Mouse (Mus musculus) midbrain, embryonic 10.5 days (tissue): Measurements from ENCODE around the gene Zmynd15. TPM values are rescaled to one million over a fixed set of nuclear protein-coding genes. Genes with fewer than 3 reads are reported as not detected.

Experiments
- DNase-seq: peaks from one replicate; pipeline ENCODE4 v3.0.0-alpha.2; 2017; ENCODE audit warnings: low spot score
- H3K27ac ChIP-seq: fragments of 300-500 bp; sonication (generic); replicated peaks from 2 replicates; pipeline ENCODE4 v1.5.1; 2016; ENCODE audit warnings: mild to moderate bottlenecking
- H3K27me3 ChIP-seq: fragments of 300-500 bp; sonication (generic); 2 replicates; pipeline ENCODE4 v1.6.1; 2016; ENCODE audit warnings: low read depth, mild to moderate bottlenecking; ENCODE audit not compliant: poor library complexity, severe bottlenecking
- H3K36me3 ChIP-seq: fragments of 300-500 bp; sonication (generic); 2 replicates; pipeline ENCODE4 v1.6.1; 2016; ENCODE audit warnings: mild to moderate bottlenecking, moderate library complexity
- H3K4me1 ChIP-seq: fragments of 300-500 bp; sonication (generic); 2 replicates; pipeline ENCODE4 v1.6.1; 2016
- H3K4me3 ChIP-seq: fragments of 300-500 bp; sonication (generic); 2 replicates; pipeline ENCODE4 v1.5.1; 2016; ENCODE audit warnings: mild to moderate bottlenecking, moderate library complexity
- H3K9me3 ChIP-seq: fragments of 300-500 bp; sonication (generic); replicated peaks from 2 replicates; pipeline ENCODE4 v1.6.1; 2016; ENCODE audit warnings: mild to moderate bottlenecking
- WGBS: fragments of 180-500 bp; shearing (Covaris S2); methylation state at CpG from one replicate; pipeline ENCODE4 v1.1.7; 2016; 5-methylcytosine and 5-hydroxymethylcytosine counted together
- polyA plus RNA-seq: library from polyadenylated mRNA; unstranded; fragments of >200 nt; fragmentation: Nextera tagmentation; extraction: Ambion mirVana; gene quantifications from 2 replicates; pipeline ENCODE4 v1.2.1, GENCODE M21; 2016

Zmynd15 gene
- polyA plus RNA-seq, 1 experiment from 2014 or later: 0.14 TPM

- WGBS: 83% methylated on average over 3 of the region's 3 CpGs
- H3K4me3 ChIP-seq: no peak overlapping the region
- H3K36me3 ChIP-seq: no peaks in the 10 kb centered on the region
- H3K27me3 ChIP-seq: no peaks in the 10 kb centered on the region
- no peaks in the 10 kb centered on the region; the same call in 1 of the 2 replicates for H3K9me3 ChIP-seq
- no peaks in the 10 kb centered on the region for H3K4me1 ChIP-seq
- no peak for DNase-seq
- no peak overlapping the region for H3K27ac ChIP-seq
These were observed 29.9 kb downstream of the Zmynd15 start for GRCm38 (mm10) chr11:70489138-70489537.

- Histone ChIP-seq H3K4me1 (no peaks in the 10 kb centered on the region), H3K27ac (no peak overlapping the region), H3K36me3 (no peaks in the 10 kb centered on the region), H3K9me3 (no peaks in the 10 kb centered on the region; the same call in 1 of the 2 replicates), H3K27me3 (no peaks in the 10 kb centered on the region), H3K4me3 (no peak overlapping the region)
- DNase-seq: no peak
- WGBS: 89% methylated on average over 6 of the region's 6 CpGs
These were observed 30.5 kb downstream of the Zmynd15 start for GRCm38 (mm10) chr11:70489684-70490083.

DNA sequence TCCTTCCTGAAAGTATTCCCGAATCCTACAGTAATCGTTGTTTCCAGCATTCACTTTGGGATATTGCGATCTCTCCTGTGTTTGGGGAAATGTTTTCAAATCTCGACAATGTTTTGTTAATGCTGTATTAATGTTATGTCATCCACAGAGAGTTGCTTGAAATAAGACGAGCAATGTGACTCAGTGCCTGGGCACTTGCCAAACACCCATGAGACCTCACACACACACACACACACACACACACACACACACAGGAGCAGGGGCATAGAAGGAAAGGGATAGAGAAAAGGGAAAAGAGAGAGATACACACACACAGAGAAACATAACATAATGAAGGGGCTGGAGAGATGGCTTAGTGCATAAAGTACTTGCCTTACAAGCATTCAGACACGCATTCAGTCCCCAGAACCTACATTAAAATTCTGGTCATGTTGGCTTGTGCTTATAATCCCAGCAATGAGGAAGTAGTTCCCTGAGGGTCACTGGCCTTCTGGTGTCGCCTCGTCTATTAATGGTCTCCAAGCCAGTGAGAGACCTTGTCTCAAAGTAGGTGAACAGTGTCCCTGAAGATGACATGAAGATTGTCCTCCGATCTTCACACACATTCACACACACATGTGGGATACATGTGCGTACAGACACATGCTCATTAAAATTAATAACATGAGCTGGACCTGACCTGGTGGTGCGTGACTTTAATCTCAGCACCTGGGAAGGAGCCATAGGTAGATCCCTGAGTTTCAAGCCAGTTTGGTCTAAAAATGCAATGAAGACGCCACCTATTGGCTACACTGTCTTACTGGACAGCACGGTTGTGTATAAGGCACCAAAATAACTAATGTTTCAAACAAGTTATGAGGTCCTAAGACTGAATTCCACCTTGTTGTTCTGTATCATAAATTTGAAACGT is 40.6 kb downstream of the Zmynd15 start:
- WGBS: 77% methylated on average over 14 of the region's 14 CpGs
- Histone ChIP-seq H3K36me3 (no peaks in the 10 kb centered on the region), H3K27ac (no peak overlapping the region), H3K27me3 (peaks cover under 1% of the 10 kb centered on the region; the same call in 1 of the 2 replicates), H3K9me3 (no peaks in the 10 kb centered on the region), H3K4me1 (no peaks in the 10 kb centered on the region), H3K4me3 (no peak overlapping the region)
- no peak for DNase-seq

GRCm38 (mm10) chr11:70500476-70500812 is 41.2 kb downstream of the Zmynd15 start:
- no peak for DNase-seq
- H3K36me3 ChIP-seq: no peaks in the 10 kb centered on the region
- H3K4me1 ChIP-seq: no peaks in the 10 kb centered on the region
- H3K4me3 ChIP-seq: no peak overlapping the region
- no peaks in the 10 kb centered on the region for H3K9me3 ChIP-seq
- H3K27me3 ChIP-seq: peaks cover 6% of the 10 kb centered on the region; the same call in 1 of the 2 replicates
- 97% methylated on average over 1 of the region's 1 CpGs for WGBS
- no peak overlapping the region for H3K27ac ChIP-seq

GRCm38 (mm10) chr11:70502018-70502417 is 42.8 kb downstream of the Zmynd15 start:
- H3K27me3 ChIP-seq: peaks cover 6% of the 10 kb centered on the region; the same call in 1 of the 2 replicates
- 77% methylated on average over 3 of the region's 3 CpGs for WGBS
- H3K36me3 ChIP-seq: no peaks in the 10 kb centered on the region
- H3K27ac ChIP-seq: no peak overlapping the region
- no peaks in the 10 kb centered on the region for H3K4me1 ChIP-seq
- no peak for DNase-seq
- H3K4me3 ChIP-seq: no peak overlapping the region
- H3K9me3 ChIP-seq: no peaks in the 10 kb centered on the region

- no peaks in the 10 kb centered on the region for H3K9me3 ChIP-seq
- 79% methylated on average over 9 of the region's 9 CpGs for WGBS
- no peaks in the 10 kb centered on the region for H3K36me3 ChIP-seq
- peaks cover 16% of the 10 kb centered on the region; the same call in 1 of the 2 replicates for H3K27me3 ChIP-seq
- peaks cover 5% of the 10 kb centered on the region for H3K4me1 ChIP-seq
- H3K4me3 ChIP-seq: no peak within 1 kb of the TSS
- DNase-seq: no peak
- H3K27ac ChIP-seq: no peak within 1 kb of the TSS
These were observed 45.7 kb downstream of the Zmynd15 start, which contains the start of gene Tm4sf5 for GRCm38 (mm10) chr11:70504970-70505369. Gene Tm4sf5, plus strand, starts transcription at chr11:70505244.

DNA sequence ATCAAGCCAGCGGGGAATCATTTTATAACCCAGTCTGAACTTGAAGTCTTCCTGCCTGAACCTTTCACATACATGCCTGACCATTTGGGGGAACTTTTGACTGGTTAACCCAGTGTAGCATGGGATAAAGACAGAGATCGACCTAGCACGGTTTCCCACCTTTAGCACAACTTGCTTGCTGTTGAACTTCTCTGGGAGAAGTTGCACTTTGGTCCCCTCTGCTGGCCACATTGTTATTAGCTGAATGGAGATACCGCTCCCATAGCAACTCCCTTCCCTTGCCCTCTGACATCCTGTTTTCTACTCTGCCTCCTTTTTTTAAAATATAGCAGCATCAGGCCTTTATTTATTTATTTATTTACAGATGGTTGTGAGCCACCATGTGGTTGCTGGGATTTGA is 47.2 kb downstream of the Zmynd15 start:
- peaks cover 26% of the 10 kb centered on the region; the same call in 1 of the 2 replicates for H3K27me3 ChIP-seq
- no peak overlapping the region for H3K27ac ChIP-seq
- no peak overlapping the region for H3K4me3 ChIP-seq
- H3K9me3 ChIP-seq: no peaks in the 10 kb centered on the region
- peak; percentile 45 for DNase-seq
- H3K36me3 ChIP-seq: no peaks in the 10 kb centered on the region
- H3K4me1 ChIP-seq: peaks cover 9% of the 10 kb centered on the region
- 37% methylated on average over 4 of the region's 4 CpGs for WGBS

DNA sequence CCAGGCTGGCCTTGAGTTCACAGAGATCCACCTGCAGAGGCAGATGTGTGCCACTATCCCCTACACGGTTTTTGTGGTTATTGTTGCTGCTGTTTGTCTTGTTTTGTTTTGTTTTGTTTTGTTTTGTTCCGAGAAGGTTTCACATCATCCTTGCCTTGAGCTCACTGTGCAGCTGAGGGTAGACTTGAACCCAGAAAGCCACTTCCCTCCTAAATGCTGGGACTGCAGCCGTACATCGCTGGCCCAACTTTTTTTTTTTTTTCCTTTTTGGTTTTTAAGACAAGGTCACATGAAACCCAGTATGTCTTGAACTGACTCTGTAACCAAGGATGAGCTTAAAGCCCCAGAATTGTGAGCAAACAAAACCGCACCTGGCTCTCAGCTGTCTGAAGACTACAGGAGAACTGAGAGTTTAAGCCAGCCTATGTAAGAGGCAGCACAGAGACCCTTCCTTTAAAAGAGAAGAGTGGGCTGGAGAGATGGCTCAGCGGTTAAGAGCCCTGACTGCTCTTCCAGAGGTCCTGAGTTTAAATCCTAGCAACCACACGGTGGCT is 47.8 kb downstream of the Zmynd15 start:
- no peak overlapping the region for H3K4me3 ChIP-seq
- no peaks in the 10 kb centered on the region for H3K36me3 ChIP-seq
- peaks cover 9% of the 10 kb centered on the region for H3K4me1 ChIP-seq
- peaks cover 26% of the 10 kb centered on the region; the same call in 1 of the 2 replicates for H3K27me3 ChIP-seq
- no peak for DNase-seq
- WGBS: 79% methylated on average over 7 of the region's 7 CpGs
- no peaks in the 10 kb centered on the region for H3K9me3 ChIP-seq
- no peak overlapping the region for H3K27ac ChIP-seq

GRCm38 (mm10) chr11:70509753-70510564 is 50.7 kb downstream of the Zmynd15 start:
- Histone ChIP-seq H3K4me1 (peaks cover 19% of the 10 kb centered on the region), H3K4me3 (peak overlapping the region; percentile 29), H3K27ac (no peak overlapping the region), H3K36me3 (no peaks in the 10 kb centered on the region), H3K9me3 (no peaks in the 10 kb centered on the region), H3K27me3 (peaks cover 24% of the 10 kb centered on the region; the same call in 1 of the 2 replicates)
- DNase-seq: peak; percentile 48
- 9% methylated on average over 19 of the region's 19 CpGs for WGBS

DNA sequence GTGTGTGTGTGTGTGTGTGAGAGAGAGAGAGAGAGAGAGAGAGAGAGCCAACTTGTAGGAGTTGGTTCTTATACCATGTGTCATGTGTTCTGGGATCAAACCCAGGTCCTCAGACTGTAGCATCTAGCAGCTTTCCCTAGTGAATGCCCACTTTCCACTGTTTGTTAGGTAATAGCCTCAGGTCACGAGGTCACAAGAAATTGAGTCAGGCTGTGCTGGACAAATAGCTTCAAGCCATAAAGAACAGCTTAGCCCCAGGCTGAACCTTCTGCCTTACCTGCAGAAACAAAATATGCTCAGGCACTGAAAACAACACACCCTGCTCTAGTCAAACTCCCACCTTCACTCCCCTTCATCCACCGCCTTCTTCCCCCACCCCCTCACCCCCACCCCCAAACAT is 52.0 kb downstream of the Zmynd15 start:
- Histone ChIP-seq H3K4me1 (peaks cover 19% of the 10 kb centered on the region), H3K9me3 (no peaks in the 10 kb centered on the region), H3K36me3 (no peaks in the 10 kb centered on the region), H3K27ac (no peak overlapping the region), H3K27me3 (peaks cover 19% of the 10 kb centered on the region; the same call in 1 of the 2 replicates), H3K4me3 (no peak overlapping the region)
- 84% methylated on average over 2 of the region's 2 CpGs for WGBS
- no peak for DNase-seq

DNA sequence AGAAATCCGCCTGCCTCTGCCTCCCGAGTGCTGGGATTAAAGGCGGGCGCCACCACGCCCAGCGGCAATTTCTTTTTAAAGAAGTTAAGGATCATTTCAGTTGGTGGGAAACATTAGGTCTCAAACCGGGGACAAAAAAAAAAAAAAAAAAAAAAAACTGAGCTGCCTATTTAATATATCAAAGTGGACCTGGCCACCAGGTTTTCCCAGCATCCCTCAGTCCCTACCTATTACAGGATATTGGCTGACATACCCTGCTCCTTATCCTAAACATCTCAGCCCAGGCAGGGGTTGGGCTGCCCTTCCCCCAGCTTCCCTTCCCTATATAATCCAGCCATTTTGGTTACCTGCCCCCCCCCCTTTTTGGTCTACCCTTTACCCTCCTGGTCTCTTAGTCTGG is 52.6 kb downstream of the Zmynd15 start:
- WGBS: 88% methylated on average over 7 of the region's 7 CpGs
- H3K27ac ChIP-seq: no peak overlapping the region
- peaks cover 19% of the 10 kb centered on the region; the same call in 1 of the 2 replicates for H3K27me3 ChIP-seq
- peaks cover 19% of the 10 kb centered on the region for H3K4me1 ChIP-seq
- H3K36me3 ChIP-seq: no peaks in the 10 kb centered on the region
- no peak overlapping the region for H3K4me3 ChIP-seq
- no peak for DNase-seq
- no peaks in the 10 kb centered on the region for H3K9me3 ChIP-seq

- Histone ChIP-seq H3K36me3 (no peaks in the 10 kb centered on the region), H3K27ac (no peak overlapping the region), H3K4me1 (peaks cover 19% of the 10 kb centered on the region), H3K9me3 (no peaks in the 10 kb centered on the region), H3K4me3 (no peak overlapping the region), H3K27me3 (peaks cover 19% of the 10 kb centered on the region; the same call in 1 of the 2 replicates)
- 80% methylated on average over 7 of the region's 7 CpGs for WGBS
- no peak for DNase-seq
These were observed 53.6 kb downstream of the Zmynd15 start for GRCm38 (mm10) chr11:70512709-70513342.
